Mouse (Mus musculus): ENCODE measurements around the gene Surf6. TPM values are rescaled to one million over a fixed set of nuclear protein-coding genes. Genes with fewer than 3 reads are reported as not detected.

The Surf6 gene
- polyA plus RNA-seq, 1 experiment from 2014 or later = 15.6 TPM

DNA sequence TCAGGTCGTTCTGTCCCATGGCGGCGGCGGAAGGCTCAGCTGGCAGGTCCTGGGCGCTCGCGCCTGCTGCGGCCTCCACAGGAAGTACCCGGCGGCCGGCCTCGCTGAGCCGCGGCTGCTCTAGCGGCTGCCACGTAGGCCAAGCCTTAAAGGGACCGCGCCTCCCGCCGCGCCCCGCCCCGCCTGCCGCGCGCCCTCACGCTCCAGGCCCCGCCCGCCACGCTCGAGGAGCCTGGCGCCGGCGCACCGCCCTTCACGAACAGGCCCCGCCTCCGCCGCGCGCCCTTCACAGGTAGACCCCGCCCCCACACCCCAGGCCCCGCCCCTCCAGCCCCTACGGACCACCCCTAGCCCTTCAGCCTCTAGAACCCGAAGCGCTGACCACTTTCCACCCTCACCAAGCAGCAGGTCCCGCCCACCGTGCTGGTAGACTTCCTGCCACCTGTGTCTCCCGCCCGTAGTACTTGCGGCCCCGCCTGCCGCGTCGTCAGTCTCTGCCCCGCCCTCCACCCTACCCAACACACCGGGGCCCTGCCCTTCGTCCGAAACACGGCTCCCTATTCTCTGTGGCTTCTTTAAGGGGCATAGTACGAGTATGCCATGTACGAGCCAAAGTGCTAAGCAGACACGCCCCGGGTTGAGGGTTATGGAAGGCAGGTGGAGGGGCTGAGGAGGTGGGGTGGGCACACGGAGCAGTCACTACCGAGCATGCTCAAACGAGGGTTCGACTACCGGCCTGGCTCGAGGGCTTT, 30.8 kb upstream of the Surf6 start, which contains the start of the genes Surf4 and Stkld1:
Gene Surf4, minus strand, starts transcription at position 625 of the 752 bp plus-strand sequence.
Gene Stkld1, plus strand, starts transcription at position 744 of the 752 bp plus-strand sequence.
- H3K9ac ChIP-seq (ENCODE audit: low read length) = peak within 1 kb of the TSS; percentile 95
- H3K4me1 ChIP-seq (replicated peaks; ENCODE audit: control insufficient read depth, insufficient read depth, low read length) = peaks cover 8% of the 10 kb centered on the region
- peak; percentile 98 for DNase-seq (ENCODE audit: low spot score)
- peak within 1 kb of the TSS; percentile 72 for H3K4me2 ChIP-seq (ENCODE audit: low read depth, low read length, severe bottlenecking)
- H3K36me3 ChIP-seq (ENCODE audit: control insufficient read depth, insufficient read depth, low read length) = no peaks in the 10 kb centered on the region
- under 1% methylated on average over 65 of the region's 70 CpGs for WGBS
- H3K27me3 ChIP-seq (ENCODE audit: control insufficient read depth, insufficient read depth, low read length) = no peaks in the 10 kb centered on the region
- no peaks in the 10 kb centered on the region for H3K9me3 ChIP-seq (ENCODE audit: control insufficient read depth, low read length)
- H3K4me3 ChIP-seq (ENCODE audit: low read depth, low read length) = peak within 1 kb of the TSS; percentile 95
- H3K27ac ChIP-seq (ENCODE audit: low read depth, low read length) = peak within 1 kb of the TSS; percentile 62
- ATAC-seq (replicated peaks; ENCODE audit: low FRiP score) = peak; percentile 95

DNA sequence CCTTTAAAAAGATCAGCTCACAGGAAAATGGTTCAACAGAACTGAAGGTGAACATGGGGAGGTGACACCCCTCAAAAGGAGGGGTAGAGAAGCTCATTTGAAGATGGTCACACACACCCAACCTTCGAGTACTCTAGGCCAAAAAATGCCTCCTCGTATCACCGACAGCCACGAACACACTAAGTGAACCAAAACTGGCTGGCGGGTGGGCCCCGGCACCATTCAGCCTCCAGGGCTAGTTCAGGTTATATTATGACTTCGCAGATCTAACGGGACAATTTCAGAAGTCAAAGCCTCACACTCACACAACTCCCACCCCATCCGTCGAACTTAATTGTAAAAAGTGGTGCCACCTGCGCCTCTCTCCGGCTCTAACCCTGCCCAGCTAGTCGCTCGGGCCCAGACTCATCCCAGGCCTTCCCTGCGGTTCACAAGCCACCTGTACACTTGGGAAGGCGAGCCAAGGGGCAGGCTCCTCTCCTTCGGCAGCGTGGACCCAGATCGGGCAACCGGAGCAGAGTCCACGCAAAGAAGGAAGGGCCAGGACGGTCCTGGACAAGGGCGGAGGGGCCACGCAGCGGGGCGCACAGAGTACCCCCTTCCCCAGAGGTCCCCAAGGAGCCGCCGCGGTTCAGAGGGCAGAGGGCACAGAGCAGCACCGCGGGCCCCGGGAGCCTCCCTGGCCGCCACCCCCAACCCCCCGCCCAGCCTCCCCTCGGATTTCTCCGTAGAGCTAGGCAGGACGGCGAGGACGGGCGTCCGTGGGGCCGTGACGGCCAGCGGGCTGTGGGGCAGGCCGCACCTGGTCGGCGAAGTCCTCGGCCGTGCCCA, 30.0 kb upstream of the Surf6 start:
- DNase-seq (ENCODE audit: low spot score) (no peak), ATAC-seq (replicated peaks; ENCODE audit: low FRiP score) (peak; percentile 49)
- peaks cover 8% of the 10 kb centered on the region for H3K4me1 ChIP-seq (replicated peaks; ENCODE audit: control insufficient read depth, insufficient read depth, low read length)
- peak overlapping the region; percentile 62 for H3K27ac ChIP-seq (ENCODE audit: low read depth, low read length)
- H3K36me3 ChIP-seq (ENCODE audit: control insufficient read depth, insufficient read depth, low read length) = no peaks in the 10 kb centered on the region
- 3% methylated on average over 43 of the region's 49 CpGs for WGBS
- H3K9ac ChIP-seq (ENCODE audit: low read length) = peak overlapping the region; percentile 95
- H3K4me3 ChIP-seq (ENCODE audit: low read depth, low read length) = peak overlapping the region; percentile 95
- no peaks in the 10 kb centered on the region for H3K27me3 ChIP-seq (ENCODE audit: control insufficient read depth, insufficient read depth, low read length)
- peak overlapping the region; percentile 72 for H3K4me2 ChIP-seq (ENCODE audit: low read depth, low read length, severe bottlenecking)
- H3K9me3 ChIP-seq (ENCODE audit: control insufficient read depth, low read length) = no peaks in the 10 kb centered on the region

DNA sequence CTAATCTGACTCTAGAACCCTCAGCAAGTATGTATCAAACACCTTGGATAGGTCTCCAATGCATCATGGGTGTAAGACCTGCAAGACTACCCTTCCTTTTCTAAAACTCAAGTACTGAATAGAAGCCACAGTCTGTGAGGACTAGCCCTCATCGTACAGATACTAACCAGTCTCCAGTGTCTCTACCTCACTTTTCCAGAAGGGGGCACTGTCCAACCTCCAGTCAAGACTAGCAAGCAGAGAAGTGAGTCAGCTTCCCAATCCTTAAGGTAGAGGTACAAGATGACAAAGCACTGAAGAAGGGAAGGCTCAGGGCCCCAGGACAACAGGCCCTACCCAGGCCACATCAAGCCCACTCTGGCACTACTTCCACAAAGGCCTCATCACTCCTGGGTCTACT, 27.7 kb upstream of the Surf6 start:
- Histone ChIP-seq H3K9me3 (ENCODE audit: control insufficient read depth, low read length) (no peaks in the 10 kb centered on the region), H3K9ac (ENCODE audit: low read length) (no peak overlapping the region; the same call in 1 of the 2 replicates), H3K4me2 (ENCODE audit: low read depth, low read length, severe bottlenecking) (no peak overlapping the region), H3K27ac (ENCODE audit: low read depth, low read length) (no peak overlapping the region), H3K4me1 (replicated peaks; ENCODE audit: control insufficient read depth, insufficient read depth, low read length) (peaks cover 8% of the 10 kb centered on the region), H3K27me3 (ENCODE audit: control insufficient read depth, insufficient read depth, low read length) (no peaks in the 10 kb centered on the region), H3K4me3 (ENCODE audit: low read depth, low read length) (no peak overlapping the region), H3K36me3 (ENCODE audit: control insufficient read depth, insufficient read depth, low read length) (peaks cover under 1% of the 10 kb centered on the region; the same call in 1 of the 2 replicates)
- ATAC-seq (replicated peaks; ENCODE audit: low FRiP score) (no peak), DNase-seq (ENCODE audit: low spot score) (no peak)
- WGBS = 55% methylated on average over 1 of the region's 1 CpGs

DNA sequence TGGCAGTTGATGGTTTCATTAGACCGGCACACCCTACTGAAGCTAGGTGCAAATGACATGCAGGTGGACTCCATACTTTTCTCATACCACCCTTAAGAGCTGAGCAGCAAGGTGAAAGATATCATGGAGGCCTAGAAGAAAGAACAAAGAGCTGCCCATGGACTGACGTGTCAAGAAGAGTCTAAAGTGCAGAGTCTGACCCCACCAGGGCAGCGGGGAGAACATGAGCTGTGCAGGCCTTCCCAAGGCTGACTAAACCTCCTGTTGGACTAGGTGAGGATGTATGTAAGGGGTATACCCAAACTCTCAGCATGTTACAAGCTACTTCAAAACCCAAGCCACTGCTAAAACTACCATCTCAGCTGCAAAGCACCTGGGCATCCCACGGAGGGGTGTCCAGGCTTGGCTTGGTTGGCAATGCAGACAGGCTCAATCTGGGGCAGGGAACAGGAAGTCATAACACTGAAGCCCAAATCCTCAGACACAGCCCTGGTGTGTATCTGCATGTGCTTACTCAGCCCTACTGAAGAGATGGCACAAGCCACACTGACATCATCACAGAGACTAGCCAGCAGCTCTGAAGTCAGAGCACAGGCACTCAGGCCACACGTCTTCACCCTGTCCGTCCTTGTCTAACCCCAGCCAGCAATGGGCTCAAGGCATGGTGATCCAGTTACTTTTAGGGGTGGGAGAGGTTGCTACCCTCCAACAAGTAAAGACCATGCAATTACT, 25.2 kb upstream of the Surf6 start:
- Histone ChIP-seq H3K27me3 (ENCODE audit: control insufficient read depth, insufficient read depth, low read length) (no peaks in the 10 kb centered on the region), H3K4me3 (ENCODE audit: low read depth, low read length) (no peak overlapping the region), H3K9me3 (ENCODE audit: control insufficient read depth, low read length) (no peaks in the 10 kb centered on the region), H3K4me2 (ENCODE audit: low read depth, low read length, severe bottlenecking) (no peak overlapping the region), H3K27ac (ENCODE audit: low read depth, low read length) (no peak overlapping the region), H3K9ac (ENCODE audit: low read length) (no peak overlapping the region), H3K4me1 (replicated peaks; ENCODE audit: control insufficient read depth, insufficient read depth, low read length) (peaks cover 8% of the 10 kb centered on the region), H3K36me3 (ENCODE audit: control insufficient read depth, insufficient read depth, low read length) (peaks cover 11% of the 10 kb centered on the region)
- 92% methylated on average over 6 of the region's 6 CpGs for WGBS
- no peak for DNase-seq (ENCODE audit: low spot score)
- no peak for ATAC-seq (replicated peaks; ENCODE audit: low FRiP score)

DNA sequence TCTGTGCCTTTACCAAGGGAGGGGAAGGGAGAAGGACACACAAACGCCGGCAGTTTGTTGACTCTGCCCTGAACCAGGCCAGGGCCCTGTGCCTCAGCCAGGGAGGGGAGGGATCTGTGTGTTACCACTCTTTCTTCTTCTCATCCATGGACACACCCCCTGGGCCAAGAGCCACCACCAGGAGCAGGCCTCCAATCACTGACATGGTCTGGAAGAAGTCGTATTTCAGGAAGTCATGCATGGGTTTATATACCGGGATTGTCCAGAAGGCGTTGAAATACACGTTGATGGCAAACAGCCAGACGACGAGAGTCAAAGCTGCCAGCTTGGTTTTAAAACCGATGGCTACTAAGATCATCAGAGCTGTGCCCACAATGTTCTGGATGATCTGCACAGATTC, 19.1 kb upstream of the Surf6 start:
- no peaks in the 10 kb centered on the region for H3K27me3 ChIP-seq (ENCODE audit: control insufficient read depth, insufficient read depth, low read length)

DNA sequence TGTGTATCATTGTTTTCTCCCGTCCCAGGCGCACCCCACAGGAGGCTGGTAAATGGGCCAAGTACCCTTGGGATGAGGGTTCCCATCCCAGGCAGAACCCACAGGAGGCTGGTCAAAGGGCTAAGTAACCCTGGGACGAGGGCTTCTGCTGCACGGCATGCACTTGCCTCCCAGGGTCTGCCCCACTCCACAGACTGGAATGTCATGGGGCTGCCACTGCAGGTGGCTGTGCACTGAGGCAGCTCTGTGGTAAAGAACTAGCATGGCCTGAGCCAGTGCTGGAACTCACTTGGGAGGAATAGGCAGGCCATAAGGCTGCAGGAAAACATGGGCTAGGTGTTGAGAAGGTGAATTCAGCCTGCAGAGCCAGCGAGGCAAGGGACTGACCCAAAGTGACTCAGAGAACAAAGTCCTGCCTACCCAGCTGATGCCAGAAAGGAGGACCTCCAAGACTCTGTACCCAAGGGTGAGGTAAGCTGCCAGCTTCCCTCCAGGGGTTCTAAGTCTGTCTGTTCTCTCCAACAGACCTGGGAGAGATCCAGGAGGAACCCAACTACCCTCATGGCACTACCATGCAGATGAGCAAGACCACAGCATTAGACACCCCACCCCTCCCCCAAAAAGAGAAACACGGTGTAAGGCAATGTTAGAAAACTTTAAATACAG, 17.6 kb upstream of the Surf6 start:
- Histone ChIP-seq H3K4me1 (replicated peaks; ENCODE audit: control insufficient read depth, insufficient read depth, low read length) (peaks cover 13% of the 10 kb centered on the region), H3K9ac (ENCODE audit: low read length) (no peak overlapping the region), H3K36me3 (ENCODE audit: control insufficient read depth, insufficient read depth, low read length) (peaks cover 25% of the 10 kb centered on the region), H3K27me3 (ENCODE audit: control insufficient read depth, insufficient read depth, low read length) (no peaks in the 10 kb centered on the region), H3K27ac (ENCODE audit: low read depth, low read length) (no peak overlapping the region), H3K4me2 (ENCODE audit: low read depth, low read length, severe bottlenecking) (no peak overlapping the region), H3K9me3 (ENCODE audit: control insufficient read depth, low read length) (no peaks in the 10 kb centered on the region), H3K4me3 (ENCODE audit: low read depth, low read length) (no peak overlapping the region)
- no peak for DNase-seq (ENCODE audit: low spot score)
- WGBS = 93% methylated on average over 6 of the region's 6 CpGs
- ATAC-seq (replicated peaks; ENCODE audit: low FRiP score) = no peak

More for the DNA sequence above, 19.1 kb upstream of the Surf6 start:
- H3K4me1 ChIP-seq (replicated peaks; ENCODE audit: control insufficient read depth, insufficient read depth, low read length) = peaks cover 8% of the 10 kb centered on the region
- H3K9me3 ChIP-seq (ENCODE audit: control insufficient read depth, low read length) = no peaks in the 10 kb centered on the region
- H3K27ac ChIP-seq (ENCODE audit: low read depth, low read length) = no peak overlapping the region
- H3K4me3 ChIP-seq (ENCODE audit: low read depth, low read length) = no peak overlapping the region
- no peak overlapping the region for H3K4me2 ChIP-seq (ENCODE audit: low read depth, low read length, severe bottlenecking)
- ATAC-seq (replicated peaks; ENCODE audit: low FRiP score) (no peak), DNase-seq (ENCODE audit: low spot score) (no peak)
- H3K9ac ChIP-seq (ENCODE audit: low read length) = no peak overlapping the region
- WGBS = 87% methylated on average over 9 of the region's 9 CpGs
- H3K36me3 ChIP-seq (ENCODE audit: control insufficient read depth, insufficient read depth, low read length) = peaks cover 26% of the 10 kb centered on the region

DNA sequence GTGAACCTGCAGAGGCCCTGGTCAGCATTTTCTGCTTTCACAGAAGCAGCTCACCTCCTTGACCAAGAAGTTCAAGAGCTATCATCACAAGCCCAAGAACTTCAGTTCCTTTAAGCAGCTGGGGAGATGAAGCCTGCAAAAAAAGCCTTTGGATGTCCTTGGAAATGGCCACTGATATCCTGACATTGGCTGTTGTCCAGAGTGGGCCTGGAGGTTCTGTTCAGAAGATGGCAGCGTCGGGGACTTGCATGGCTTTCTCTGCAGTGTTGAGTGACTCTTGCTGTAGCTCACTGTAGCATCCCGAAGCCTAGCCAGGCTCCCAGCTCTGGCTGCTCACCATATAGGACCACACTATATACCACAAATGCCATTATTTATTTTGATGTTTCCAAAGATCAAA, 17.0 kb upstream of the Surf6 start:
- H3K27ac ChIP-seq (ENCODE audit: low read depth, low read length) = no peak overlapping the region
- H3K9me3 ChIP-seq (ENCODE audit: control insufficient read depth, low read length) = no peaks in the 10 kb centered on the region
- H3K4me1 ChIP-seq (replicated peaks; ENCODE audit: control insufficient read depth, insufficient read depth, low read length) = peaks cover 14% of the 10 kb centered on the region
- no peak for ATAC-seq (replicated peaks; ENCODE audit: low FRiP score)
- no peaks in the 10 kb centered on the region for H3K27me3 ChIP-seq (ENCODE audit: control insufficient read depth, insufficient read depth, low read length)
- peaks cover 19% of the 10 kb centered on the region for H3K36me3 ChIP-seq (ENCODE audit: control insufficient read depth, insufficient read depth, low read length)
- no peak overlapping the region for H3K4me3 ChIP-seq (ENCODE audit: low read depth, low read length)
- 92% methylated on average over 3 of the region's 3 CpGs for WGBS
- no peak overlapping the region for H3K9ac ChIP-seq (ENCODE audit: low read length)
- H3K4me2 ChIP-seq (ENCODE audit: low read depth, low read length, severe bottlenecking) = no peak overlapping the region
- DNase-seq (ENCODE audit: low spot score) = no peak

DNA sequence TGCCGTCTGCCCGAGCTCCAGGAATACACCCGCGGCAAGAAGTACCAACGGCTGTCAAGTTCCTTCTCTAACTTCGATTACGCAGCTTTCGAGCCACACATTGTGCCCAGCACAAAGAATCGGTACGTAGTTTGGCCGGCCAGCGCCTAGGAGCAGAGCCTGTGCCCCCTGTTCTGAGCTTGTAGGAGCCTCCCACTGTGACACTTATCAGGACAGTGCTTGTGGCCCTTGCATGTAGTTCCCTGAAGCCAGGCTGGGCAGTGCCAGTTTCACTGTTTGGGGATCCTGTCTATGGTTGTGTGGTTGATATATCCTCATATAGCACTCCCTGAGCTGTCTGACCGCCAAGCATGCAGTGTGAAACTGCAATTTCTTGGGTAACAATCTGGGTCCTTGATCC, 14.1 kb upstream of the Surf6 start:
- Histone ChIP-seq H3K27ac (ENCODE audit: low read depth, low read length) (no peak overlapping the region; the same call in 1 of the 2 replicates), H3K27me3 (ENCODE audit: control insufficient read depth, insufficient read depth, low read length) (no peaks in the 10 kb centered on the region), H3K4me2 (ENCODE audit: low read depth, low read length, severe bottlenecking) (peak overlapping the region; percentile 99), H3K4me1 (replicated peaks; ENCODE audit: control insufficient read depth, insufficient read depth, low read length) (peaks cover 19% of the 10 kb centered on the region), H3K9ac (ENCODE audit: low read length) (peak overlapping the region; percentile 76), H3K36me3 (ENCODE audit: control insufficient read depth, insufficient read depth, low read length) (peaks cover 34% of the 10 kb centered on the region), H3K4me3 (ENCODE audit: low read depth, low read length) (peak overlapping the region; percentile 58), H3K9me3 (ENCODE audit: control insufficient read depth, low read length) (no peaks in the 10 kb centered on the region)
- DNase-seq (ENCODE audit: low spot score) = no peak
- 4% methylated on average over 13 of the region's 13 CpGs for WGBS
- ATAC-seq (replicated peaks; ENCODE audit: low FRiP score) = peak; percentile 28; the same call in 1 of the 2 replicates

Data from forebrain, embryonic 11.5 days (tissue).